Mouse (Mus musculus): ENCODE measurements at regions not wholly inside any gene's neighbourhood (a gene's known extent, or its start where the extent isn't known, plus 50 kb on each side); places are given as distances from the start of the nearest gene placed in this dataset.
"Not testable (repeated sequence)": the region's sequence is repeated elsewhere in the genome, so short reads cannot be mapped to it uniquely, and the experiment has no call there.

DNA sequence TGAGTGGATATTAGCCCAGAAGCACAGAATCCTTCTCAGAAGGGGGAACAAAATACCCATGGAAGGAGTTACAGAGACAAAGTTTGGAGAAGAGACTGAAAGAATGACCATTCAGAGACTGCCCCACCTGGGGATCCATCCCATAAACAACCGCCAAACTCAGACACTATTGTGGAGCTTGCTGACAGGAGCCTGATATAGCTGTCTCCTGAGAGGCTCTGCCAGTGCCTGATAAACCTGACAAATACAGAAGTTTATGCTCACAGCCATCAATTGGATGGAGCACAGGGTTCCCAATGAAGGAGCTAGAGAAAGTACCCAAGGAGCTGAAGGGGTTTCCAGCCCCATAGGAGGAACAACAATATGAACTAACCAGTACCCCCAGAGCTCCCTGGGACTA is 254.1 kb upstream of the Nr5a2 start:
- ATAC-seq (ENCODE audit: low read depth) = not testable (repeated sequence)

DNA sequence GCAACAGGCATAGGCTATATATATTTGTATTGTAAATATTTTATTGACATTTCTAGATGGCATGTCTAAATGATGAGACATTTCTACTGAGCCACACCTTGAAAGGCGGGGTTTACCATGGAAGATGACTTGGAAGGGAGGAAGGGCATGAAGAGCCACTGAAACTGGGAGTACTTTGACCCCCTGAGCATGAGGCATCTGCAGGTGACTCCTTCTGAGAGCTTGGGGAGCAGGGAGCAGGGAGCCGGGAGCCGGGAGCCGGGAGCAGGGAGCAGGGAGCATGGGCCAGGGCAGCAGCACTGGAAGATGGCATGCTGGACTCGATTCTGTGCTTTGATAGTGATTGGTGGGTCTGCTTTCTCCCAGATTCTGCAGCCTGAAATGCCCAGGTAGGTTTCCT is 253.5 kb upstream of the Nr5a2 start:
- DNase-seq (ENCODE audit: low spot score) (no peak), ATAC-seq (ENCODE audit: low read depth) (no peak)
- no peaks in the 10 kb centered on the region for H3K4me1 ChIP-seq (ENCODE audit: control insufficient read depth, insufficient read depth, low read length)
- WGBS = 70% methylated on average over 5 of the region's 5 CpGs
- H3K4me2 ChIP-seq (ENCODE audit: low read depth, low read length) = no peak overlapping the region
- H3K9me3 ChIP-seq (ENCODE audit: control insufficient read depth, low read length) = no peaks in the 10 kb centered on the region
- no peaks in the 10 kb centered on the region for H3K36me3 ChIP-seq (ENCODE audit: control insufficient read depth, insufficient read depth, low read length)
- no peak overlapping the region for H3K4me3 ChIP-seq (ENCODE audit: low read depth, low read length)
- H3K27me3 ChIP-seq (replicated peaks; ENCODE audit: control insufficient read depth, insufficient read depth, low read length) = no peaks in the 10 kb centered on the region
- no peak overlapping the region for H3K27ac ChIP-seq (replicated peaks; ENCODE audit: low read depth, low read length)
- no peak overlapping the region for H3K9ac ChIP-seq (ENCODE audit: low read depth, low read length)

More for the DNA sequence above, 254.1 kb upstream of the Nr5a2 start:
- H3K27me3 ChIP-seq (replicated peaks; ENCODE audit: control insufficient read depth, insufficient read depth, low read length); H3K27ac ChIP-seq (replicated peaks; ENCODE audit: low read depth, low read length); DNase-seq (ENCODE audit: low spot score); H3K4me1 ChIP-seq (ENCODE audit: control insufficient read depth, insufficient read depth, low read length); H3K9ac ChIP-seq (ENCODE audit: low read depth, low read length); H3K36me3 ChIP-seq (ENCODE audit: control insufficient read depth, insufficient read depth, low read length); H3K4me2 ChIP-seq (ENCODE audit: low read depth, low read length); H3K9me3 ChIP-seq (ENCODE audit: control insufficient read depth, low read length); H3K4me3 ChIP-seq (ENCODE audit: low read depth, low read length): not testable (repeated sequence)
- WGBS = 69% methylated on average over 1 of the region's 1 CpGs

DNA sequence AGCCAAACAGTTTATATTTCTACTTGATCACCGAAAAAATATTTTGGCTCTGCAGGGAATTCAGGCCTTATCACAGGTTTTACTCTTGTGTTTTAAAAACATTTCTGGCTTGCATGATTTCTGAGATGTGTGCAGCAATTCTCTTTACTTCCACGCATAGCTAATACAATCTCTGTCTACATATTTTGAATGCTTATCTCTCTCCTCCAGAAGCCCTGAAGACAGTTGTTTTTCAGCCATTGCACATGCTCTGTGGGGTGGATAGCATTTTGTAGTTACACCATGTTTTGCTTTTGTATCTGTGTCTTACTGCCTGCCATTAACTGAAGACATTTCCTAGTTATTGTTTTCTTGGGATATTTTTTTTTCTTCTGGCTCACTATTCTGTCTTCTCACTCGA is 252.6 kb upstream of the Nr5a2 start:
- Histone ChIP-seq H3K27ac (replicated peaks; ENCODE audit: low read depth, low read length) (no peak overlapping the region), H3K9me3 (ENCODE audit: control insufficient read depth, low read length) (no peaks in the 10 kb centered on the region), H3K27me3 (replicated peaks; ENCODE audit: control insufficient read depth, insufficient read depth, low read length) (no peaks in the 10 kb centered on the region), H3K4me3 (ENCODE audit: low read depth, low read length) (no peak overlapping the region), H3K36me3 (ENCODE audit: control insufficient read depth, insufficient read depth, low read length) (no peaks in the 10 kb centered on the region), H3K4me1 (ENCODE audit: control insufficient read depth, insufficient read depth, low read length) (no peaks in the 10 kb centered on the region), H3K4me2 (ENCODE audit: low read depth, low read length) (no peak overlapping the region), H3K9ac (ENCODE audit: low read depth, low read length) (no peak overlapping the region)
- no peak for DNase-seq (ENCODE audit: low spot score)
- ATAC-seq (ENCODE audit: low read depth) = no peak
- 62% methylated on average over 3 of the region's 3 CpGs for WGBS

DNA sequence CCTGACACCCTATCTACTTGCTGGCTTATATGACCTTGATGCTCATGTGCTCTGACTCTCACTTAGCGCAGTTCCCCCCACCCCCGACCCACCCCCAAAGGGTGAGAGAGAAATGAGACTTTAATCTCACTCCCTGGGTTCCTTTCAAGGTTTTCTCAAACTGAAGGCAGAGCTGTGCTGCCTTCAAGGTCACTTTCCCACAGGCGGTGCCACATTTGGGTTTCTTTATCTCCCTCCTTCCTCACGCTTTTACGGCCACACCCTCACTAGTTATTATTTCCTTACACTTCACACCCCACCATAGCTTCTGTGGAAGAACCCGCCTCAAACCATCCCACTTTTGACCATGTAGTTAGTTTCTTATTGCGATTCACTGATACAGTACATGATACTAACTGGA is 244.1 kb upstream of the Nr5a2 start:
- Histone ChIP-seq H3K4me2 (ENCODE audit: low read depth, low read length) (no peak overlapping the region), H3K27ac (replicated peaks; ENCODE audit: low read depth, low read length) (no peak overlapping the region), H3K36me3 (ENCODE audit: control insufficient read depth, insufficient read depth, low read length) (no peaks in the 10 kb centered on the region), H3K4me1 (ENCODE audit: control insufficient read depth, insufficient read depth, low read length) (no peaks in the 10 kb centered on the region), H3K27me3 (replicated peaks; ENCODE audit: control insufficient read depth, insufficient read depth, low read length) (no peaks in the 10 kb centered on the region), H3K9ac (ENCODE audit: low read depth, low read length) (no peak overlapping the region), H3K4me3 (ENCODE audit: low read depth, low read length) (no peak overlapping the region), H3K9me3 (ENCODE audit: control insufficient read depth, low read length) (no peaks in the 10 kb centered on the region)
- no peak for ATAC-seq (ENCODE audit: low read depth)
- no peak for DNase-seq (ENCODE audit: low spot score)
- 81% methylated on average over 7 of the region's 7 CpGs for WGBS

DNA sequence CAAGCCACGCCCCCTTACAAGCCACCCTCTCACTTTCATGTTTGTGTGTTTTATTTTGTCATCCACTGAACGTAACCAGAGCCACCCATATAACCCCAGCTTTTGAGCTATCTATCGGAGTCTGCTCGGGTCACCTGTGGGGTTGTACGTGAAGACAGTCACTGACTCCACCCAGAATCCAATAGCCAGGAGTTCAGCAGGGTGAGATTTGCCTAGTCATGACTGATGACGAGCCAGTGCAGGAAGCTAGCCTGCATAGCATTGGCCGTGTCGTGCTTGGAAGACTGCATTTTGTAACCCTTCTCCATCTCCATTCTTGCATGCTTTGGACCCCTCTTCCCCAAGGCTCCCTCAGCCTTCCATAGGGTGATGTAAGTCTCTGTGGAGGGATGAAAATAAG is 243.3 kb upstream of the Nr5a2 start:
- Histone ChIP-seq H3K4me3 (ENCODE audit: low read depth, low read length) (no peak overlapping the region), H3K4me2 (ENCODE audit: low read depth, low read length) (no peak overlapping the region), H3K4me1 (ENCODE audit: control insufficient read depth, insufficient read depth, low read length) (no peaks in the 10 kb centered on the region), H3K27me3 (replicated peaks; ENCODE audit: control insufficient read depth, insufficient read depth, low read length) (no peaks in the 10 kb centered on the region), H3K27ac (replicated peaks; ENCODE audit: low read depth, low read length) (no peak overlapping the region), H3K9ac (ENCODE audit: low read depth, low read length) (no peak overlapping the region), H3K36me3 (ENCODE audit: control insufficient read depth, insufficient read depth, low read length) (no peaks in the 10 kb centered on the region), H3K9me3 (ENCODE audit: control insufficient read depth, low read length) (no peaks in the 10 kb centered on the region)
- ATAC-seq (ENCODE audit: low read depth) (no peak), DNase-seq (ENCODE audit: low spot score) (no peak)
- 78% methylated on average over 8 of the region's 8 CpGs for WGBS

DNA sequence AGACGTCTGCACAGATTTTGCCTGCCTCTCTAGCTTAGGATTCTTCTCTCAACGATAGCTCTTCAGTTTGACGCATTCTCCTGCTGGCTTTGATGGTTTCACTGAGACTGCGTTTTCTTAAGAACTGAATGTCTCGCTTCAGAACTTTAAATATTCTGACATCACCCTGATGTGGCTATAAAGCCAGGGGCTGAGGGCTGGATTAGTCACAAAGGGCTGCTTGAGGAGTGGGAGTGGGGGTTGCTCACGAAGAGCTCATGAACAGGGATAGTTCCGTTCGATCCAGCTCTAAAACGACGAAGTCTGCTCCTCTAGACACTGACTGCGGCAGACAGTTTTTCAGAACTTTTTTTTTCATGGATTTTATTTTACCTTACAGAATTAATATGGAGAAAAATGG is 240.7 kb upstream of the Nr5a2 start:
- Histone ChIP-seq H3K4me3 (ENCODE audit: low read depth, low read length) (no peak overlapping the region), H3K27ac (replicated peaks; ENCODE audit: low read depth, low read length) (no peak overlapping the region), H3K4me2 (ENCODE audit: low read depth, low read length) (no peak overlapping the region), H3K4me1 (ENCODE audit: control insufficient read depth, insufficient read depth, low read length) (no peaks in the 10 kb centered on the region), H3K9me3 (ENCODE audit: control insufficient read depth, low read length) (no peaks in the 10 kb centered on the region), H3K36me3 (ENCODE audit: control insufficient read depth, insufficient read depth, low read length) (no peaks in the 10 kb centered on the region), H3K27me3 (replicated peaks; ENCODE audit: control insufficient read depth, insufficient read depth, low read length) (no peaks in the 10 kb centered on the region), H3K9ac (ENCODE audit: low read depth, low read length) (no peak overlapping the region)
- ATAC-seq (ENCODE audit: low read depth) (no peak), DNase-seq (ENCODE audit: low spot score) (no peak)
- 76% methylated on average over 11 of the region's 11 CpGs for WGBS

DNA sequence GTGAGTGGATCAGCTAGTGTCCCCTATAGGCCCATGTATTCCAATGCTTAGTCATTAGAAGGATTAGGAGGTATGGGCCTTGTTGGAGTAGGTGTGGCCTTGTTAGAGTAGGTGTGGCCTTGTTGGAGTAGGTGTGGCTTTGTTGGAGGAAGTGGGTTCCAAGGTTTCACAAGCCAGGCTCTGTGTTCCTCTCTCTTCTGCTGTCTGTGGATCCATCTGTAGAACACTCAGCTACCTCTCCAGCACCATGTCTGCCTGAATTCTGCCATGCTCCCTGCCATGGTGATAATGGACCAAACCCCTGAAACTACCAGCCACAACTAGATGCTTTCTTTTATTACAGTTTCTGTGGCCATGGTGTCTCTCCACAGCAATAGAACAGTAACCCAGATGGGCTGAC is 235.7 kb upstream of the Nr5a2 start:
- H3K27ac ChIP-seq (replicated peaks; ENCODE audit: low read depth, low read length) = no peak overlapping the region
- no peaks in the 10 kb centered on the region for H3K9me3 ChIP-seq (ENCODE audit: control insufficient read depth, low read length)
- ATAC-seq (ENCODE audit: low read depth) (no peak), DNase-seq (ENCODE audit: low spot score) (no peak)
- H3K4me3 ChIP-seq (ENCODE audit: low read depth, low read length) = no peak overlapping the region
- H3K27me3 ChIP-seq (replicated peaks; ENCODE audit: control insufficient read depth, insufficient read depth, low read length) = no peaks in the 10 kb centered on the region
- H3K4me1 ChIP-seq (ENCODE audit: control insufficient read depth, insufficient read depth, low read length) = no peaks in the 10 kb centered on the region
- no peaks in the 10 kb centered on the region for H3K36me3 ChIP-seq (ENCODE audit: control insufficient read depth, insufficient read depth, low read length)
- no peak overlapping the region for H3K9ac ChIP-seq (ENCODE audit: low read depth, low read length)
- no peak overlapping the region for H3K4me2 ChIP-seq (ENCODE audit: low read depth, low read length)

DNA sequence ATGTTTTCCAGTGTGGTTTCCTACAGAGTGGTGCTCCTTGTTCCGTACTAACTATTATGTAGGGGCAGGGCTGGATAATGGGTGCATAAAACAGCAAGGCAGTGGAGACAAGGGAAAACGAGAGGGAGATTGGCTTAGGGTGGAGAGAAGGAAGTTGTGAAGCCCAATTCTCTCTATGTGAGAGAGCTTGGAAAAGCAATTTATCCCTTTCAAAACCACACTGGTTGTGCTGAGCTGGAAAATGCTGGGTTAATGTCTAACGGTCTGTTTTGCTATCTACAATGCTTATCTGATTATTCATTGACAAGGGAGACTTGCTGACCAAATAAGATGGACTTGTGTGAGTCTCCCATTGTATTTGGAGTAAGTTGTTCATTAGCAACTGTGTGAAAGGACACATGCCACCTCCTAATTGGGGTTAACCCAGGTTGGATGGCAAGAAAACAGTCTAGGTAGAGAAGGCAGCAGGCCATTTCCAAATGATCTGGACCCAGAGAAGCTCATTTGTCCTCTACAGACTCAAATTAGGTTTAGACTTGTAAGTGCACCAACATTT is 234.9 kb upstream of the Nr5a2 start:
- 83% methylated on average over 3 of the region's 3 CpGs for WGBS
- H3K4me2 ChIP-seq (ENCODE audit: low read depth, low read length) = no peak overlapping the region
- no peak for DNase-seq (ENCODE audit: low spot score)
- no peaks in the 10 kb centered on the region for H3K27me3 ChIP-seq (replicated peaks; ENCODE audit: control insufficient read depth, insufficient read depth, low read length)
- H3K9ac ChIP-seq (ENCODE audit: low read depth, low read length) = no peak overlapping the region
- no peak overlapping the region for H3K4me3 ChIP-seq (ENCODE audit: low read depth, low read length)
- H3K27ac ChIP-seq (replicated peaks; ENCODE audit: low read depth, low read length) = no peak overlapping the region
- no peaks in the 10 kb centered on the region for H3K9me3 ChIP-seq (ENCODE audit: control insufficient read depth, low read length)
- H3K36me3 ChIP-seq (ENCODE audit: control insufficient read depth, insufficient read depth, low read length) = no peaks in the 10 kb centered on the region
- no peak for ATAC-seq (ENCODE audit: low read depth)
- no peaks in the 10 kb centered on the region for H3K4me1 ChIP-seq (ENCODE audit: control insufficient read depth, insufficient read depth, low read length)

DNA sequence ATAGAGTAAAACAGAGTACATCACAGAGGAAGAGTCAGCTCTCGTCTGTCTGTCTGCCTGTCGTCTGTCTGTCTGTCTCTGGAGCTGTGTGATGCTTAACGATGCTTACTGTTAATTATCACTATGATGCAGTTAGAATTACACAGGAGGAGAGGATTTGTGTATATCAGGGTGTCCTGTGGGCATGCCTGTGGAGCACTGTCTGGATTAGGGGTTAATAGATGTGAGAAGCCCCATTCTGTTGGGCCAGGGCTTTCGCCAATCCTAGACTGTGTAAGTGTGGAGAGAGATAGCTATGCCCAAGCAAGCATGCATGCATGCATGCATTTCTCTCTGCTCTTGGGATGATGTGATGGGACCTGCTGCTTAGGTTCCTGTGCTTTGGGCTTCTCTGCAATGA is 218.0 kb upstream of the Nr5a2 start:
- no peak overlapping the region for H3K4me2 ChIP-seq (ENCODE audit: low read depth, low read length)
- no peak overlapping the region for H3K9ac ChIP-seq (ENCODE audit: low read depth, low read length)
- ATAC-seq (ENCODE audit: low read depth) = no peak
- DNase-seq (ENCODE audit: low spot score) = no peak
- no peaks in the 10 kb centered on the region for H3K9me3 ChIP-seq (ENCODE audit: control insufficient read depth, low read length)
- 89% methylated on average over 4 of the region's 4 CpGs for WGBS
- no peaks in the 10 kb centered on the region for H3K36me3 ChIP-seq (ENCODE audit: control insufficient read depth, insufficient read depth, low read length)
- no peaks in the 10 kb centered on the region for H3K4me1 ChIP-seq (ENCODE audit: control insufficient read depth, insufficient read depth, low read length)
- no peak overlapping the region for H3K27ac ChIP-seq (replicated peaks; ENCODE audit: low read depth, low read length)
- no peak overlapping the region for H3K4me3 ChIP-seq (ENCODE audit: low read depth, low read length)
- H3K27me3 ChIP-seq (replicated peaks; ENCODE audit: control insufficient read depth, insufficient read depth, low read length) = no peaks in the 10 kb centered on the region
